Mouse (Mus musculus) telencephalon, adult 2 months (tissue): ENCODE measurements at regions not wholly inside any gene's neighbourhood (a gene's known extent, or its start where the extent isn't known, plus 50 kb on each side); places are given as distances from the start of the nearest gene placed in this dataset.

Source experiments
- DNase-seq: peaks from one replicate; pipeline ENCODE4 v3.0.0-alpha.2; 2011; ENCODE audit warnings: low read depth, low spot score

- no peak for DNase-seq
These were observed 166.8 kb upstream of the Rreb1 start for GRCm38 (mm10) chr13:37611387-37611786.

GRCm38 (mm10) chr13:37617015-37617414 is 161.2 kb upstream of the Rreb1 start:
- DNase-seq = peak; percentile 39

GRCm38 (mm10) chr13:37619841-37620725 is 158.1 kb upstream of the Rreb1 start:
- DNase-seq = peak; percentile 26

GRCm38 (mm10) chr13:37621319-37622050 is 156.7 kb upstream of the Rreb1 start:
- no peak for DNase-seq

- DNase-seq = no peak
These were observed 155.7 kb upstream of the Rreb1 start for GRCm38 (mm10) chr13:37622366-37623088.

- DNase-seq = no peak
These were observed 153.5 kb upstream of the Rreb1 start for GRCm38 (mm10) chr13:37624741-37625140.

GRCm38 (mm10) chr13:37625532-37626235 is 152.5 kb upstream of the Rreb1 start:
- no peak for DNase-seq

GRCm38 (mm10) chr13:37628391-37629270 is 149.6 kb upstream of the Rreb1 start:
- DNase-seq = no peak

GRCm38 (mm10) chr13:37629271-37629899 is 148.8 kb upstream of the Rreb1 start:
- no peak for DNase-seq

- no peak for DNase-seq
These were observed 145.3 kb upstream of the Rreb1 start for GRCm38 (mm10) chr13:37632835-37633440.

GRCm38 (mm10) chr13:37636363-37636762 is 141.8 kb upstream of the Rreb1 start:
- DNase-seq = no peak

GRCm38 (mm10) chr13:37637151-37637550 is 141.0 kb upstream of the Rreb1 start:
- DNase-seq = no peak

- no peak for DNase-seq
These were observed 140.1 kb upstream of the Rreb1 start for GRCm38 (mm10) chr13:37638071-37638511.

GRCm38 (mm10) chr13:37642410-37643093 is 135.6 kb upstream of the Rreb1 start:
- DNase-seq = peak; percentile 24

GRCm38 (mm10) chr13:37644751-37645181 is 133.4 kb upstream of the Rreb1 start:
- no peak for DNase-seq

- DNase-seq = no peak
These were observed 128.6 kb upstream of the Rreb1 start for GRCm38 (mm10) chr13:37649467-37650080.

GRCm38 (mm10) chr13:37651221-37651946 is 126.8 kb upstream of the Rreb1 start:
- no peak for DNase-seq

- DNase-seq = no peak
These were observed 123.5 kb upstream of the Rreb1 start for GRCm38 (mm10) chr13:37654651-37655050.
